Mouse (Mus musculus): Measurements from ENCODE around the gene Hoxb8. TPM values are rescaled to one million over a fixed set of nuclear protein-coding genes. Genes with fewer than 3 reads are reported as not detected.

The Hoxb8 gene
- total RNA-seq, 1 experiment, result 0.18 TPM

- no peak overlapping the region for H3K9ac ChIP-seq (ENCODE audit: insufficient read depth, low read depth, low read length, poor library complexity, severe bottlenecking)
- H3K4me3 ChIP-seq (ENCODE audit: insufficient read depth in 1 of 2, low read depth in 1 of 2, low read length in 2 of 2, poor library complexity in 1 of 2, severe bottlenecking in 1 of 2), result no peak overlapping the region
- no peak for DNase-seq (ENCODE audit: low read depth, low spot score)
Measured at GRCm38 (mm10) chr11:96289293-96289692, 7.6 kb downstream of the Hoxb8 start.

GRCm38 (mm10) chr11:96289837-96290236 is 8.1 kb downstream of the Hoxb8 start:
- Histone ChIP-seq H3K9ac (ENCODE audit: insufficient read depth, low read depth, low read length, poor library complexity, severe bottlenecking) (no peak overlapping the region), H3K4me3 (ENCODE audit: insufficient read depth in 1 of 2, low read depth in 1 of 2, low read length in 2 of 2, poor library complexity in 1 of 2, severe bottlenecking in 1 of 2) (no peak overlapping the region), H3K27ac (ENCODE audit: insufficient read depth, low read depth, low read length, poor library complexity, severe bottlenecking) (no peak overlapping the region), H3K4me1 (ENCODE audit: control insufficient read depth in 2 of 2, insufficient read depth in 2 of 2, low read length in 2 of 2, poor library complexity in 1 of 2) (peaks cover 0 to 5% of the 10 kb centered on the region in 2 experiments; a peak in 2 of 4 replicates), H3K9me3 (ENCODE audit: control insufficient read depth, insufficient read depth, low read depth, low read length) (no peaks in the 10 kb centered on the region), H3K36me3 (ENCODE audit: control insufficient read depth, insufficient read depth, low read length, poor library complexity, severe bottlenecking) (no peaks in the 10 kb centered on the region)
- TF ChIP-seq ZNF384 (IDR thresholded peaks at IDR 0.05; ENCODE audit: low read depth, low read length) (no peak), HCFC1 (IDR thresholded peaks at IDR 0.05; ENCODE audit: borderline replicate concordance, insufficient read depth, low read length) (no peak), MAFK (IDR thresholded peaks at IDR 0.05; ENCODE audit: insufficient read depth, low read depth, low read length) (no peak), ZC3H11A (IDR thresholded peaks at IDR 0.05; ENCODE audit: borderline replicate concordance, low read depth, low read length) (no peak), CHD2 (IDR thresholded peaks at IDR 0.05; ENCODE audit: low read depth, low read length) (no peak)
- DNase-seq (ENCODE audit: low read depth, low spot score), result no peak
- in situ Hi-C loops (cut with MboI; ENCODE audit: low sequenced_read_pairs in 2 of 2, unreplicated experiment in 2 of 2), result loop anchor here (10.0 to 25.0 kb wide), 3 partner anchors 45 to 572 kb away; partner anchors contain the start of gene Hoxb2 (in 1 of the 2)

More at GRCm38 (mm10) chr11:96289293-96289692, 7.6 kb downstream of the Hoxb8 start:
- H3K9me3 ChIP-seq (ENCODE audit: control insufficient read depth, insufficient read depth, low read depth, low read length), result no peaks in the 10 kb centered on the region
- H3K4me1 ChIP-seq (ENCODE audit: control insufficient read depth in 2 of 2, insufficient read depth in 2 of 2, low read length in 2 of 2, poor library complexity in 1 of 2), result peaks cover 0 to 7% of the 10 kb centered on the region in 2 experiments; a peak in 2 of 4 replicates
- no peak overlapping the region for H3K27ac ChIP-seq (ENCODE audit: insufficient read depth, low read depth, low read length, poor library complexity, severe bottlenecking)
- in situ Hi-C loops (cut with MboI; ENCODE audit: low sequenced_read_pairs in 2 of 2, unreplicated experiment in 2 of 2), result loop anchor here in 1 of 2 experiments (10.0 to 25.0 kb wide), 2 partner anchors 46 to 573 kb away; no protein-coding TSS in a partner anchor
- no peak for TF ChIP-seq MAFK (IDR thresholded peaks at IDR 0.05; ENCODE audit: insufficient read depth, low read depth, low read length)
- no peaks in the 10 kb centered on the region for H3K36me3 ChIP-seq (ENCODE audit: control insufficient read depth, insufficient read depth, low read length, poor library complexity, severe bottlenecking)

- in situ Hi-C loops (cut with MboI; ENCODE audit: low sequenced_read_pairs in 2 of 2, unreplicated experiment in 2 of 2), result loop anchor here (10.0 to 25.0 kb wide), 2 partner anchors 64 to 571 kb away; partner anchors contain the start of gene Hoxb2 (in 1 of the 2)
- Histone ChIP-seq H3K9ac (ENCODE audit: insufficient read depth, low read depth, low read length, poor library complexity, severe bottlenecking) (no peak overlapping the region), H3K27ac (ENCODE audit: insufficient read depth, low read depth, low read length, poor library complexity, severe bottlenecking) (no peak overlapping the region), H3K4me1 (ENCODE audit: control insufficient read depth in 2 of 2, insufficient read depth in 2 of 2, low read length in 2 of 2, poor library complexity in 1 of 2) (peaks cover 0 to 3% of the 10 kb centered on the region in 2 experiments; a peak in 2 of 4 replicates), H3K36me3 (ENCODE audit: control insufficient read depth, insufficient read depth, low read length, poor library complexity, severe bottlenecking) (no peaks in the 10 kb centered on the region), H3K4me3 (ENCODE audit: insufficient read depth in 1 of 2, low read depth in 1 of 2, low read length in 2 of 2, poor library complexity in 1 of 2, severe bottlenecking in 1 of 2) (no peak overlapping the region), H3K9me3 (ENCODE audit: control insufficient read depth, insufficient read depth, low read depth, low read length) (no peaks in the 10 kb centered on the region)
- DNase-seq (ENCODE audit: low read depth, low spot score), result no peak
- TF ChIP-seq ZC3H11A (IDR thresholded peaks at IDR 0.05; ENCODE audit: borderline replicate concordance, low read depth, low read length), result no peak
- no peak for TF ChIP-seq CHD2 (IDR thresholded peaks at IDR 0.05; ENCODE audit: low read depth, low read length)
- TF ChIP-seq ZNF384 (IDR thresholded peaks at IDR 0.05; ENCODE audit: low read depth, low read length), result no peak
- TF ChIP-seq HCFC1 (IDR thresholded peaks at IDR 0.05; ENCODE audit: borderline replicate concordance, insufficient read depth, low read length), result no peak
Measured at GRCm38 (mm10) chr11:96290705-96291355, 9.1 kb downstream of the Hoxb8 start.

GRCm38 (mm10) chr11:96291681-96292564 is 10.2 kb downstream of the Hoxb8 start, which contains the start of gene Hoxb6:
Gene Hoxb6, plus strand, starts transcription at chr11:96292476.
- in situ Hi-C loops (cut with MboI; ENCODE audit: low sequenced_read_pairs in 2 of 2, unreplicated experiment in 2 of 2), result loop anchor here (10.0 to 25.0 kb wide), 2 partner anchors 63 to 570 kb away; partner anchors contain the start of gene Hoxb2 (in 1 of the 2)
- H3K36me3 ChIP-seq (ENCODE audit: control insufficient read depth, insufficient read depth, low read length, poor library complexity, severe bottlenecking), result no peaks in the 10 kb centered on the region
- no peaks in the 10 kb centered on the region for H3K9me3 ChIP-seq (ENCODE audit: control insufficient read depth, insufficient read depth, low read depth, low read length)
- TF ChIP-seq ZNF384 (IDR thresholded peaks at IDR 0.05; ENCODE audit: low read depth, low read length), result no peak
- TF ChIP-seq MAFK (IDR thresholded peaks at IDR 0.05; ENCODE audit: insufficient read depth, low read depth, low read length), result no peak
- no peak for TF ChIP-seq ZC3H11A (IDR thresholded peaks at IDR 0.05; ENCODE audit: borderline replicate concordance, low read depth, low read length)
- no peak for TF ChIP-seq HCFC1 (IDR thresholded peaks at IDR 0.05; ENCODE audit: borderline replicate concordance, insufficient read depth, low read length)
- no peak for TF ChIP-seq CHD2 (IDR thresholded peaks at IDR 0.05; ENCODE audit: low read depth, low read length)
- no peak for DNase-seq (ENCODE audit: low read depth, low spot score)
- no peaks in the 10 kb centered on the region; a peak in 1 of 4 replicates for H3K4me1 ChIP-seq (ENCODE audit: control insufficient read depth in 2 of 2, insufficient read depth in 2 of 2, low read length in 2 of 2, poor library complexity in 1 of 2)
- H3K4me3 ChIP-seq (ENCODE audit: insufficient read depth in 1 of 2, low read depth in 1 of 2, low read length in 2 of 2, poor library complexity in 1 of 2, severe bottlenecking in 1 of 2), result no peak within 1 kb of the TSS; a peak in 1 of 4 replicates
- no peak within 1 kb of the TSS for H3K9ac ChIP-seq (ENCODE audit: insufficient read depth, low read depth, low read length, poor library complexity, severe bottlenecking)
- no peak within 1 kb of the TSS for H3K27ac ChIP-seq (ENCODE audit: insufficient read depth, low read depth, low read length, poor library complexity, severe bottlenecking)
